Mouse (Mus musculus) kidney, adult 10 weeks (tissue): Measurements from ENCODE around the gene Gm16430. TPM values are rescaled to one million over a fixed set of nuclear protein-coding genes. Genes with fewer than 3 reads are reported as not detected.

Experiments
- polyA plus RNA-seq: library from polyadenylated mRNA; stranded (reverse); fragments of 350-450 nt; fragmentation: Illumina TruSeq; extraction: RNeasy Lipid Tissue Mini Kit (QIAGEN cat#74804); gene quantifications from one replicate; pipeline ENCODE4 v1.2.3, GENCODE M21; 2014; ENCODE audit warnings: low read depth, low replicate concordance

Gm16430 gene
- polyA plus RNA-seq, result not detected

DNA sequence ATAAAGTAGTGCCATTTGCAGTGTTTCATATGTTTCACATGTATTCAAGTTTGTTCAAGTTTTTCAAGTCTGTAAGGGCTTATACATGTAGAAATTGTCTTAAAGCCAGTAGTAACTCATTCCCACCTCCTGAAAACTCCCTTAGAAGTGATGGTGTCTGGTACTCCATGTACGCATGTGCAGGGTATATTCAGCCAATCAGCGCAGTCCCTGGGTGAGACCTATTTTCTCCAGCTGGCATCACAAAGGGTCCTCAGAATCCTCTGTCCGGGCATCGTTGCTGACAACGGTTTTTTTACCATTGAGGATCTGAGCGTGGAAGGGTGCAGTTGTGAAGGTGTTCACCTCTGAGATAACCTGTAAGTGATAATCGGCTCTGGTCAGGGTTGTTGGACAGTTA lies at the start of gene Gm16430:
TSS of gene Gm16430 (plus strand) at position 301 of the 400 bp plus-strand sequence.

Other genes with a start within 250 kb of the Gm16430 start
- gene Gm16405, start 91.0 kb upstream of the Gm16430 start, polyA plus RNA-seq, result not detected